Comparison of ENCODE assay signal across 8 mouse cellular contexts in the genomic region with DNA sequence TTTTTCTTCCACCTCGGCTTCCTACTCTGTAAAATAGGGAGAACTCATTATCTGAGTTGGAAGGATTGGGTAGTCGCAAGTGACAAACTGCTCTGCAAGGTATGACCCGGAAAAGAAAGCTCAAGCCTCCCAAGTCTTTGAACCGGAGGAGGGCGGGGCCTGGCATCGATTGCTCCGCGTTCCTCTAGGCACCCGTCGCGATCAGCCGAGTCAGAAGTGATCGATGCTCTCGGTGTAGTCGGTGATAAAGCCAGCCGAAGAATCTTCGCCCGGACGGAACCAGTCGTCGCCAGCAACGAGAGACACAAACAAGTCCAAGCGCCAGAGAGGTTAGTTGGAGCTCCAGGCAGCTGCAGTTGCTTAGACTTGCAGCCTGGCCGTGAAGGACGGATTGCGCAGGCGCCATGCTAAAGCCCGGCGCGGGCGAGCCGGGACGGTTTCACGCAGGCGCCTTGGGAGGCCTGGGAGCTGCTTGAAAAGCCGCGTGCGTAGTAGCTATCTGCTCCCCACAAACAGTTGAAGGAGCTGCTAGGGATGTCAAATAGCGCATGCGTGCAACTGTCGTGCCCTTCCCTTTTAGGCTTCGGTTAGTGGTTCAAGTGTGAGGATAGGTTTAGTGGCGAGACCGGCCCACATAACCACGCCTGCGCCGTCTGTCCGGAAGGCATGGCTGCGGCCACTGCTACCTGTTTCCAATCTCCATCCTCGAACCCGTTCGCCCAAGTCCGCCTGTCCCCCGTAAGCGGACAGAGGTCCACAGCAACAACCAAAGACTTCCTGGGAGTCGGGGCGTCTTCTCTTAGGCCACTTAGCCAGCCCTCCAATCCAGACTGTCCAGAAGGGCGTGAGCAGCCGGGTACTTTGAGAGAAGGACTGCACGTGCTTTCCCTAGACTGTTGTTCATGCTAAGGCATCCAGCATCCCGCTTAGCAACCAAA. TPM values are rescaled to one million over a fixed set of nuclear protein-coding genes. Genes with fewer than 3 reads are reported as not detected.
DNase-seq lines count a peak whose midpoint lies in the region; ATAC-seq lines count a peak whose summit lies in the region.

A gene (plus strand): TSS at position 213 of the 938 bp plus-strand sequence.

- DNase-seq in adrenal gland, adult (ENCODE audit: inconsistent age in 2 of 2, low spot score in 1 of 2), result peak; percentile 95 to 98
- peak; percentile 97 for DNase-seq in embryo, embryonic 10.5 days (ENCODE audit: low spot score)
- DNase-seq in gastrocnemius, postnatal 14 days, result peak; percentile 94
- peak; percentile 88 to 96 for DNase-seq in left cerebral cortex, postnatal 10 days (ENCODE audit: extremely low spot score in 1 of 2, low spot score in 2 of 2)
- peak; percentile 90 for DNase-seq in right cerebral cortex, postnatal 25 days
- peak; percentile 89 to 91 for DNase-seq in urinary bladder, postnatal 4 days (ENCODE audit: low spot score in 2 of 2)

- peak; percentile 90 for ATAC-seq in inflammation-experienced regulatory T-cells, adult 6 months
- ATAC-seq in megakaryocyte-erythroid progenitor cell, adult 5-6 weeks (replicated peaks; ENCODE audit: low FRiP score, low TSS enrichment, poor library complexity, severe bottlenecking), result peak; percentile 91

- intact Hi-C loops in gastrocnemius, postnatal 14 days (cut with DNase I; ENCODE audit: low total_unique reads), result no loop called here
- intact Hi-C loops in left cerebral cortex, postnatal 10 days (cut with DNase I), result no loop called here

RNA-seq across cellular contexts. Expression of the gene that starts here (rescaled TPM):
- total RNA-seq in gastrocnemius, postnatal 14 days (2021), result 1 to 10 TPM; 4.3 to 4.9 TPM
- polyA plus RNA-seq in inflammation-experienced regulatory T-cells, adult 6 months (2017; shearing (Covaris generic)), result 1 to 10 TPM; 2.4 to 7.3 (median 4.5) TPM
- total RNA-seq in left cerebral cortex, postnatal 10 days (2021), result 1 to 10 TPM; 3.4 to 4.1 TPM
- total RNA-seq in megakaryocyte-erythroid progenitor cell, adult 5-6 weeks (2014; fragmentation: Nextera tagmentation), result 5.0 and 5.4 TPM in 2 replicates
- 5.3 and 6.3 TPM in 2 replicates for total RNA-seq in megakaryocyte-erythroid progenitor cell, adult 5-6 weeks (2017)

Comparison
In these comparisons a context has a peak if more than half of its experiments do, and no peak if none do; other contexts are left out.
1. Peak in every context shown above with its lines: DNase-seq and ATAC-seq.